Mouse (Mus musculus) layer of hippocampus, adult 9-11 months (tissue): Measurements from ENCODE around the gene Khdc4.

Source experiments
- DNase-seq: peaks from one replicate; pipeline ENCODE4 v3.0.0; 2022

The Khdc4 gene

GRCm38 (mm10) chr3:88684980-88685941 is at the start of gene Khdc4:
Gene Khdc4 (plus strand): TSS chr3:88685803.
- DNase-seq, result peak; percentile 98

DNA sequence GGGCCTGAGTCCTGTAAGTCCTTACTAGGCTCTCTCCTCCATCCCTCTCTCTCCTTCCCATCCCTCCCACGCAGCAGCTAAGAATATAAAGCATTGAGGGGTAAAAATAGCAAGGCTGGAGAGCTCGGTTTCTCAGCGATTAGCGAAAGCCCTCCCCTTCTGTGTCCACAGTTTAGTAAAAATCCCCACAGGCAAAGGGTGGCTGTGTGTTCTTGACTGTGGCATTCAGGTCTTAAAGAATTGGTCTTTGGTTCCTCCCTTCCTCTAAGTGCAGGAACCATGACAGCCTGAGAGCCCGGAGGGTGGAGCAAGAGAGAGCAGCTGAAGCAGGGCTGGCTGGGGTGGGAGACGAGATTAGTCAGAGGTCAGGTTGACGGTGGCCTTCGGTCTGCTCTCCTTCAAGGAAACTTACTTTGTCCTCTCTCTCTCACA is 49.0 kb upstream of the Khdc4 start:
- DNase-seq, result no peak

- DNase-seq, result no peak
Observed at GRCm38 (mm10) chr3:88637134-88637533, 48.5 kb upstream of the Khdc4 start.

- no peak for DNase-seq
Observed at GRCm38 (mm10) chr3:88639239-88639638, 46.4 kb upstream of the Khdc4 start.

DNA sequence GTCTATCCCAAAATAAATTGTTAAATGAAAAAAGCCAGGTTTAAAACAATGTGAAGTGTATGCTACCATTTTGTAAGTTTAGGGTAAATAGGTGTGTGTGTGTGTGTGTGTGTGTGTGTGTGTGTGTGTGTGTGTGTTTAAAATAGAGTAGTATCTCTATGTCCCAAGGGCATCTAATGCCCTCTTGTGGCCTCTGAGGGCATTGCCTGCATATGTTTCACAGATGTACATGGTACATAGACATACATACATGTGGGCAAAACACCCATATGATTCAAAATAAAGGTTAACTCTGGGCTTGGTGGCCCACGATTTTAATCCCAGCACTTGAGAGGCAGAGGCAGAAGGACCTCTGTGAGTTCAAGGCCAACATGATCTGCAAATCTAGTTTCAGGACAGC is 44.9 kb upstream of the Khdc4 start:
- peak; percentile 64 for DNase-seq

- DNase-seq, result no peak
Observed at GRCm38 (mm10) chr3:88643078-88643477, 42.5 kb upstream of the Khdc4 start.

DNA sequence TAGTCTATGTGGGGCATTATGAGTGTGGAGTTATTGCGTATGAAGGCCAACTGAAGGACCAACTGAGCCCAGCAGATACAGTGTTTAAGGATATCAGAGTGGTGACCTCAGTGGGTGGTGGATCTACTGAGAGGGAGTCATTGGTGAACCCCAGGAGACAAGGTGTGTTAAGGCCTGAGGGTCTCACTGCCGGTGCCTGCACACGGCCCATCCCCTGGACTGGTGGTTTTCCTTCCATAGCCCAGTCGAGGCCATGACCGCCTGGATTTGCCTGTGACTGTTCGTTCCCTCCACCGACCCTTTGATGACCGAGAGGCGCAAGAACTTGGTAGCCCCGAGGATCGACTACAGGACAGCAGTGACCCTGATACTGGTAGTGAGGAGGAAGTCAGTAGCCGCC is 39.7 kb upstream of the Khdc4 start:
- DNase-seq, result no peak

GRCm38 (mm10) chr3:88646426-88646995 is 39.1 kb upstream of the Khdc4 start:
- no peak for DNase-seq

DNA sequence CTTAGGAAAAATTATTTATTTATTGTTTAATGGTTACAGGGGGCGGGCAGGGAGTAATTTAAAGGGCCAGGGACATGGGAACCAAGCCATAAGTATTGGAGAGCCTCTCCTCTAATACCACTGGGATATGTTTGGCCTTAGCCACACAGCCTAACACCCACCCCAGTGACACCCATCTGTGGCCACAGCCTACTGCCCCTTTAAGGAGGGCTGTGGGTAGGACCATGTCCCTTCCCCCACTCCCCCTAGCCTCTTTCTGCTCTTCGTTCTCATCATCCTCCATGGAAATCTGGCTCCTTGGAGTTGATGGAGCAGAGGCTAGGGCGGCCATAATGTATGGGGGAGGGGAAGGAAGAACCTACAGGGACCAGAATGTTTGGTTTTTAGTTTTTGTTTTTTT is 38.5 kb upstream of the Khdc4 start:
- DNase-seq, result no peak

DNA sequence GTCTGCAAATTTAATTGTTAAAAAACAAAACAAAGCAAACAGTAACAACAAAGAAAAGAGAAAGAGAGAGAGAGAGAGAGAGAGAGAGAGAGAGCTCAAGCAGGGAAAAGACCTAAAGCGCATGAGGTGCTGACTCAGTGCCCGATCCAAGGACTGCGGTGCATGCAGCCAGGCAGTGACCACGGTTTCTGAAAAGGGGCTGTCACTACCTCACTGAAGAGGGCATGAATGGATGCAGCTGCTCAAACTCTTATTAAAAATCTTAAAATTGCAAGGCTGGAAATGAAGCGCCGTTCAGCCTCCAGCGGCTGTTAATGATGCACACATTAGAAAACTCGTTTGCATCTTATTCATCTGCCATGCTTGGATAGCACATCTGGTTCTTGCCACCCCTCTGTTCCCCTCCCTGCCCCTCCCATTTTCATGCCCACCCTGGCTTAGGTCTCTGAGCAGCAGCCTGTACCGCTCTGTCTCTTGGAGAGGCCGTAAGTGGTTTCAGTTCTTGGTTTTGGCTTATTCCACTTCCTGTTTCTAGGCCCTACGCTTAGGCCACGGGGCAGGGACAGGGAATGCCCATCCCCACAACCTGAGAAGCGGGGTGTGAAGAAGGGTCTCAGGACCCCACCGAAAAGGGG is 37.7 kb upstream of the Khdc4 start:
- DNase-seq, result no peak

DNA sequence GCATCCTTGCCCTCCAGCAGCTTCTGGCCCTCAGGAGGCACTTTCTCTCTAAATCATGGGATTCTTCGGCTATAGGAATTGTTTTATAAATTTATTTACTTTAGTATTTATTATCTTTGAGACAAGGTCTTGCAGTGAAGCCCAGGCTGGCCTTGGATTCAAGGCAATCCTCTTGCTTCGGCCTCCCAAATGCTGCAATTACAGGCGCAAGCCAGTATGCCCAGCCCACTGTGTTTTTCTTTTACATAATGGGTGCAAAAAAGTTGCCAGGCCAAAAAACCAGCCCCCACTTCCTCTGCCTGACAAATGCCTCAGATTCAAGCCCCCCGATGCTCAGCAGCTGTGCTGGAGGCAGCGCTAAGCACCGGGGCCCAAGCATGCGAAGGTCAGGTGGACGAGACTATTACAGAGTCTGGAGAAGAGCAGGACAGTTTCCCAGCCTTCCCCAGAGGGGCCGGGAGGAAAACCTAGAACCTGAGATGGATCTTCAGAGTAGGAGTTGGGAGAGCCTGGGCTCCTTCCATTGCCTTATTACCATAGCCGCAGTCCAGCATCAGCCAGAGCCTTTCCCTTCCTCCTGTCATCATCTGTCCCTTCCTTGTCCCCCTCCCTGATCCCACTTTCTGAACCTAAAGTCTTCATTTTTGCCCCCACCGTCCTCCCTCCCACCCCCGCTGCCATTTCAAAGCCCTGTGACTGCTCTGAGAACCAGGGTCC is 37.0 kb upstream of the Khdc4 start:
- no peak for DNase-seq

- no peak for DNase-seq
Observed at GRCm38 (mm10) chr3:88649186-88649585, 36.4 kb upstream of the Khdc4 start.

- no peak for DNase-seq
Observed at GRCm38 (mm10) chr3:88649967-88650366, 35.6 kb upstream of the Khdc4 start.

DNA sequence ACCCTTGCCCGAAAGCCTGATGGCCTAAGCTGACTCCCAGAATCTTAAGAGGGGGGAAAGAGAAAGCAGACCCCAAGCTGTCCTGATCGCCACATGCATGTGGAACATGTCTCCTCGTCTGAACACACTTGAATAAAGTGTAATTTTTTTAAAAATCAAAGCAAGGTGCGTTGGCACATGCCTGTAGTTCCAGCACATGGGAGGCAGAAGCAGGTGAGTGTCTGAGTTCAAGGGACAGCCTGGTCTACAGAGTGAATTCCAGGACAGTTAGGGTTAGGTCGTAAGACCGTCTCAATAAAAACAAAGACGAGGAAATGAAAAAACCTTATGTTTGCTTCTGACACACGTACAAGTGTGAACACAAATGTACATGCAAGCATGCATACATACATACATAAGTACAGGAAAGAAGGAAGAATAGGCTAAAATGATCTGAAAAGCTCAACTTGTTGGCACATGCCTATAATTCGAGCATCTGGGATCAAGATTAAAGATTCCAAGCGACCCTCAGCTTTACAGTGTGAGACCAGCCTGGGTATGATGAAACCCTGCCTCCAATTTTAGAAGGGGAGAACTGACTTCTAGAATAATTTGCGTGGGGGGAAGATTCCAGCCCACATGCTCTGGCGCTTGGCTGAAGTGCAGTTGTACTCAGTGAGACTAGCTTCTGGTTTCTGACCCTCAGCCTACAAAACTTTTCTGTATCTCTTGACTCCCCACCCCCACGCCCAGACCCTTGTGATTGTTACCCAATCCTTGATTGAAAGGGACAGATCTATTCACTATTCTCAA is 34.7 kb upstream of the Khdc4 start:
- DNase-seq, result no peak

- no peak for DNase-seq
Observed at GRCm38 (mm10) chr3:88651669-88652618, 33.7 kb upstream of the Khdc4 start.

- DNase-seq, result no peak
Observed at GRCm38 (mm10) chr3:88652846-88653515, 32.6 kb upstream of the Khdc4 start, which contains the start of gene Rxfp4. Gene Rxfp4 (minus strand): TSS chr3:88653142.

DNA sequence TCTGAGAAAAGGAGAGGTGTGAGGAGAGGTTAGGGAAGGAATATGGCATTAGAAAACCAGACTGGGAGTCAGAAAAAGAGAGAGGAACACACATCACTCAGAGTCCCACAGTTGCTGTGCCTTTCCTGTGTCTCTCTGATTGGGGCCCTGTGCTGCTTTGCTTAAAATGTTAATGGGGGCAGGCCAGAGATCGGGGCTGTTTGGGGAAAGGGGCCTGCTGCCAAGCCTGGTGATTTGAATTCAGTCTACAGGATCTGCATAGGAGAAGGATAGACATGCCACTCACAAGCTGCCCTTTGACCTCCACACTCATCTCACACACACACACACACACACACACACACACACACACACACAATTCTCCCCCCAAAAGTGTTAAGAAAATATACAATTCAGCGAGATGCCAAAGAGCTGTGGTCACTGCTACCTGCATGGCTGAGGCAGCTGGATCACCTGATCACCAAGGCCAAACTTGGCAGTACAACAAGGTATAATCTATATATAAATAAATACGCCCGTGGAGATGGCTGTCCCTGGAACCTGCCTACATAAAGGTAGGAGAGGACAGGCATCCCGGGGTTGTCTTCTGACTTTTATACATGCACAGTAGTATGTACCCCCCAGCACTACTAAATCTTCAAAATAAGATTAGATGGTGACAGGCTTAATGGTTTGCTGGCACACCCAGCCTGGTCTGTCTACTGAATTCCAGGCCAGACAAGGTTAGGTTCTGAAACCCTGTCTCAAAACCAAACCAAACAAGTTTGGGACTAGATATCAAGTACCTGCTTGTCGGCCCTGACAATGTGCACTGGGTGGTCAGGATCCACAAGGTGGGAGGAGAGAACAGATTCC is 31.9 kb upstream of the Khdc4 start:
- no peak for DNase-seq

DNA sequence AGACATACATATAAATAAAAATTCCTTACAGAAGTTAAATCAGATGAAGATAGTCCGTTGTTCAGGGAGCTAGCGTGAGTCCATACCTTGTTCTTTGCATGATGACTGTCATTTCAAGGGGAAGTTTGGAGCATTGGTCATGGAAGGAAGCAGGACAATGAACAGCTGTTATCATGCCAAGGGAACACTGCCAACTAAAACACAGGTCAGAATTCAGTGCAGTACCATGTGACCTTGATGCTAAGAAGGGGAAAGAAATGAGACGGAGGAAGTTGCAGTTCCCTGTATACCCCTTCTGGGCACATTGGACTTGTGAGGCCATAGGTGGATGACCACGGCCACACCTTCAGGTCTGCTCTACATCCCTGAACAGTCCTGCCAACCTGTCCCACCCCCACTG is 31.0 kb upstream of the Khdc4 start:
- DNase-seq, result no peak

- no peak for DNase-seq
Observed at GRCm38 (mm10) chr3:88655619-88656018, 30.0 kb upstream of the Khdc4 start.
